Mouse (Mus musculus) MEL (cell line): ENCODE results near the gene Slc35d2. TPM values are rescaled to one million over a fixed set of nuclear protein-coding genes. Genes with fewer than 3 reads are reported as not detected.

Experiments
- DNase-seq: peaks from one replicate; pipeline ENCODE4 v3.0.0; 2011; ENCODE audit warnings: low read depth, low spot score
- H3K27ac ChIP-seq: 2 replicates; pipeline ENCODE4 v1.5.1; 2012; ENCODE audit warnings: low read depth, mild to moderate bottlenecking, control low read depth, low read length, moderate library complexity; ENCODE audit not compliant: control insufficient read depth
- H3K27me3 ChIP-seq, 2 experiments: fragments of 150-350 bp in 1 of 2; sonication (generic) in 1 of 2; 2 replicates each; pipeline ENCODE4 v1.6.1; 2012; ENCODE audit warnings: low read length in 2 of 2, mild to moderate bottlenecking in 2 of 2, improper control_type of control experiment in 1 of 2, moderate library complexity in 1 of 2; ENCODE audit not compliant: insufficient read depth in 2 of 2, control insufficient read depth in 1 of 2
- H3K36me3 ChIP-seq, 2 experiments: 2 replicates each; pipeline ENCODE4 v1.6.1; 2012 to 2014; ENCODE audit warnings: low read length in 2 of 2, improper control_type of control experiment in 1 of 2, inconsistent platforms in 1 of 2, mild to moderate bottlenecking in 1 of 2; ENCODE audit not compliant: insufficient read depth in 2 of 2, control insufficient read depth in 1 of 2
- H3K4me1 ChIP-seq, 2 experiments: fragments of 150-350 bp in 1 of 2; sonication (generic) in 1 of 2; 2 replicates each; pipeline ENCODE4 v1.6.1; 2012; ENCODE audit warnings: low read length in 2 of 2, improper control_type of control experiment in 1 of 2, mild to moderate bottlenecking in 1 of 2; ENCODE audit not compliant: insufficient read depth in 2 of 2, control insufficient read depth in 1 of 2
- H3K4me3 ChIP-seq, 2 experiments: fragments of 150-350 bp in 1 of 2; sonication (generic) in 1 of 2; 2 replicates each; pipeline ENCODE4 v1.5.1; 2012; ENCODE audit warnings: low read depth in 2 of 2, low read length in 2 of 2, mild to moderate bottlenecking in 2 of 2, moderate library complexity in 2 of 2, control low read depth in 1 of 2, improper control_type of control experiment in 1 of 2; ENCODE audit not compliant: control insufficient read depth in 1 of 2, insufficient read depth in 1 of 2
- H3K79me2 ChIP-seq: 2 replicates; pipeline ENCODE4 v1.6.1; 2012; ENCODE audit warnings: mild to moderate bottlenecking, low read length, moderate library complexity; ENCODE audit not compliant: control insufficient read depth, poor library complexity, insufficient read depth
- H3K9ac ChIP-seq: 2 replicates; pipeline ENCODE4 v1.6.1; 2012; ENCODE audit warnings: low read depth, mild to moderate bottlenecking, control low read depth, low read length, moderate library complexity; ENCODE audit not compliant: control insufficient read depth, poor library complexity, severe bottlenecking
- H3K9me3 ChIP-seq: fragments of 150-350 bp; sonication (generic); replicated peaks from 2 replicates; pipeline ENCODE4 v1.6.1; 2012; ENCODE audit warnings: mild to moderate bottlenecking, low read length, improper control_type of control experiment, moderate library complexity; ENCODE audit not compliant: insufficient read depth
- BHLHE40 ChIP-seq: IDR thresholded peaks from 2 replicates; pipeline ENCODE4 v1.6.1; 2012; ENCODE audit warnings: low read depth, mild to moderate bottlenecking, inconsistent platforms, low read length, improper control_type of control experiment, borderline replicate concordance
- CHD1 ChIP-seq: IDR thresholded peaks from 2 replicates; pipeline ENCODE4 v1.6.1; 2012; ENCODE audit warnings: low read depth, mild to moderate bottlenecking, inconsistent platforms, low read length, improper control_type of control experiment
- CHD2 ChIP-seq: IDR thresholded peaks from 2 replicates; pipeline ENCODE4 v1.6.1; 2011; ENCODE audit warnings: low read length, improper control_type of control experiment
- ELF1 ChIP-seq: IDR thresholded peaks from 2 replicates; pipeline ENCODE4 v1.6.1; 2014; ENCODE audit warnings: low read depth, mild to moderate bottlenecking, inconsistent platforms, low read length, improper control_type of control experiment, moderate library complexity
- EP300 ChIP-seq, 2 experiments: IDR thresholded peaks; 2 replicates each; pipeline ENCODE4 v1.6.1; 2011; ENCODE audit warnings: improper control_type of control experiment in 2 of 2, low read length in 2 of 2, low read depth in 1 of 2, mild to moderate bottlenecking in 1 of 2
- ETS1 ChIP-seq: IDR thresholded peaks from 2 replicates; pipeline ENCODE4 v1.6.1; 2012; ENCODE audit warnings: low read depth, mild to moderate bottlenecking, inconsistent platforms, low read length, improper control_type of control experiment, moderate library complexity
- GABPA ChIP-seq: IDR thresholded peaks from 2 replicates; pipeline ENCODE4 v1.6.1; 2012; ENCODE audit warnings: low read depth, mild to moderate bottlenecking, inconsistent platforms, low read length, improper control_type of control experiment, moderate library complexity
- GATA1 ChIP-seq: IDR thresholded peaks from 2 replicates; pipeline ENCODE4 v1.6.1; 2011; ENCODE audit warnings: low read depth, low read length, improper control_type of control experiment
- KAT2A ChIP-seq: conservative IDR thresholded peaks from 2 replicates; pipeline ENCODE4 v1.6.1; 2012; ENCODE audit warnings: low read depth, low read length, improper control_type of control experiment, inconsistent platforms
- MAFK ChIP-seq: IDR thresholded peaks from 2 replicates; pipeline ENCODE4 v1.6.1; 2011; ENCODE audit warnings: low read depth, mild to moderate bottlenecking, low read length, improper control_type of control experiment, borderline replicate concordance
- MAX ChIP-seq: IDR thresholded peaks from 2 replicates; pipeline ENCODE4 v1.6.1; 2011; ENCODE audit warnings: low read length, improper control_type of control experiment
- MEF2A ChIP-seq: IDR thresholded peaks from 2 replicates; pipeline ENCODE4 v1.6.1; 2014; ENCODE audit warnings: low read depth, mild to moderate bottlenecking, inconsistent platforms, low read length, improper control_type of control experiment; ENCODE audit not compliant: poor library complexity, insufficient replicate concordance, severe bottlenecking; ENCODE audit errors: extremely low read depth
- MYB ChIP-seq: IDR thresholded peaks from 2 replicates; pipeline ENCODE4 v1.6.1; 2011; ENCODE audit warnings: mild to moderate bottlenecking, low read depth, low read length, improper control_type of control experiment
- RAD21 ChIP-seq: IDR thresholded peaks from 2 replicates; pipeline ENCODE4 v1.6.1; 2011; ENCODE audit warnings: mild to moderate bottlenecking, low read depth, low read length, improper control_type of control experiment
- RCOR1 ChIP-seq: IDR thresholded peaks from 2 replicates; pipeline ENCODE4 v1.6.1; 2012; ENCODE audit warnings: low read depth, mild to moderate bottlenecking, inconsistent platforms, low read length, improper control_type of control experiment
- SIN3A ChIP-seq: IDR thresholded peaks from 2 replicates; pipeline ENCODE4 v1.6.1; 2012; ENCODE audit warnings: low read length, improper control_type of control experiment, inconsistent platforms
- SMC3 ChIP-seq: IDR thresholded peaks from 2 replicates; pipeline ENCODE4 v1.6.1; 2011; ENCODE audit warnings: low read depth, low read length, improper control_type of control experiment
- TCF12 ChIP-seq: IDR thresholded peaks from 2 replicates; pipeline ENCODE4 v1.6.1; 2014; ENCODE audit warnings: low read depth, mild to moderate bottlenecking, inconsistent platforms, low read length, improper control_type of control experiment, moderate library complexity
- USF2 ChIP-seq, 2 experiments: IDR thresholded peaks; 2 replicates each; pipeline ENCODE4 v1.6.1; 2011 to 2012; ENCODE audit warnings: improper control_type of control experiment in 2 of 2, low read length in 2 of 2, borderline replicate concordance in 1 of 2, inconsistent platforms in 1 of 2, low read depth in 1 of 2, mild to moderate bottlenecking in 1 of 2; ENCODE audit not compliant: insufficient read depth in 1 of 2
- ZC3H11A ChIP-seq: IDR thresholded peaks from 2 replicates; pipeline ENCODE4 v1.6.1; 2012; ENCODE audit warnings: low read depth, mild to moderate bottlenecking, inconsistent platforms, low read length, improper control_type of control experiment
- ZMIZ1 ChIP-seq: IDR thresholded peaks from 2 replicates; pipeline ENCODE4 v1.6.1; 2012; ENCODE audit warnings: low read depth, mild to moderate bottlenecking, inconsistent platforms, low read length, improper control_type of control experiment, moderate library complexity
- ZNF384 ChIP-seq: IDR thresholded peaks from 2 replicates; pipeline ENCODE4 v1.6.1; 2012; ENCODE audit warnings: low read depth, mild to moderate bottlenecking, inconsistent platforms, low read length, improper control_type of control experiment
- polyA plus RNA-seq, 2 experiments: library from polyadenylated mRNA; stranded (reverse) in 1 of 2; unstranded in 1 of 2; fragments of >175 nt in 1 of 2; fragments of >200 nt in 1 of 2; gene quantifications; 2 replicates each; pipeline versions ENCODE4 v1.2.1 to v1.2.4; 2012; ENCODE audit warnings: low replicate concordance in 2 of 2, low read depth in 1 of 2; ENCODE audit not compliant: insufficient read length in 2 of 2, insufficient read depth in 1 of 2, missing spikeins in 1 of 2
- total RNA-seq: library from RNA; depleted of rRNA; stranded (reverse); fragments of 300-350 nt; gene quantifications from 2 replicates; pipeline ENCODE4 v1.2.3, GENCODE M21; 2012

Slc35d2 gene
- total and polyA plus RNA-seq, 3 experiments, result 3.9 to 11.6 TPM; not detected in 1

DNA sequence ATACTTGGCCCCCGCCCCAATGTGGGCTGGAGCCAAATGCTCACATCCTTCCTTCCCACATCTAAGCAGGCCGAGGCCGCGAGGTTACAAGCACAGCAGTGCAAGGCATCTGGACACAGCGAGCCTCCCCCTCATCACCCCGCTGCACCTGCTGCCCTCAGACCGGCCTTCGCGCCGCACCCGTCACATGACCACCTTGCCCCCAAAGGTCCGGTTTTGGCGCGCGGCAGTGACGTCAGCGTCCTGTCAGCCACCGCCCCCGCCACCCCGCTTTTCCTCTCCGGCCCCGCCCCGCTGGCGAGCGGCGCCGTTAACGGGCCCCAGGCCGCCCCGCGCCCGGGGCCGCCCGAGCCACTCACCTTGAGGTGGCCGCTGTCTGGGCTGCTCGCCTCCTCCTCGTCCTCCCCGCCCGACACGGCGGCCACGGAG, 23.1 kb upstream of the Slc35d2 start (continued):
- TF ChIP-seq MEF2A, result no peak
- no peak for TF ChIP-seq ELF1
- TF ChIP-seq TCF12, result no peak
- no peak for TF ChIP-seq ZNF384
- no peak for TF ChIP-seq MAFK
- TF ChIP-seq ZMIZ1, result no peak
- no peak; the same call in 1 of the 2 replicates for TF ChIP-seq KAT2A
- peak; percentile 47; the same call in 1 of the 2 replicates for TF ChIP-seq MAX
- TF ChIP-seq USF2 (IDR thresholded peaks at IDR 0.05; ENCODE audit: borderline replicate concordance in 1 of 2, insufficient read depth in 1 of 2, low read depth in 1 of 2, low read length in 2 of 2), result peak in 1 of 2 experiments; percentile 68; a peak in 3 of 4 replicates
- TF ChIP-seq SMC3, result no peak
- no peak for TF ChIP-seq ZC3H11A
- peak; percentile 49; the same call in 1 of the 2 replicates for TF ChIP-seq MYB
- TF ChIP-seq CHD1, result no peak
- TF ChIP-seq EP300 (IDR thresholded peaks at IDR 0.05; ENCODE audit: low read depth in 1 of 2, low read length in 2 of 2), result no peak; a peak in 1 of 4 replicates
- TF ChIP-seq ETS1, result no peak
- TF ChIP-seq CHD2, result no peak
- TF ChIP-seq GABPA, result no peak
- TF ChIP-seq, all 39 proteins: peak for 10

DNA sequence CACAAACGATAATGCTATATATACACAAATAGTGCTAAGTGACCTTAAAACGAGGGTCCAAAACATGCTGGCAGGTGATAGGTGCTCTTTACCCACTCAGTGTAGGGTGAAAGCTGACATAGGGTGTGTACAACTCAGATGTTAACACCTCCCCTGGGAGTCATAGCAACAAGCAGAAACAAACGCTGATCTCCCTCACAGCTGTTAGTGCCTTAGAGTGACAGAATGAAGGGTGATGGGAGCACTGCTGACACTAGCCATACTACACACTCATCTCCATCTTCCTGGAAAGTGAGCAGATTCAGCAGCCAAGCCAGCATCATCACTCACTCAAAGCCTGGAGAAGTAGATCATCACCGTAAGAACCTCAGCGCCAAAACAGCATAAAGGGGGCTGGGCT, 21.0 kb upstream of the Slc35d2 start:
- Histone ChIP-seq H3K9me3 (no peaks in the 10 kb centered on the region), H3K27ac (no peak overlapping the region), H3K36me3 (peaks cover 5 to 24% of the 10 kb centered on the region in 2 experiments), H3K4me3 (no peak overlapping the region), H3K4me1 (peaks cover 3 to 10% of the 10 kb centered on the region in 2 experiments; a peak in 3 of 4 replicates), H3K27me3 (no peaks in the 10 kb centered on the region), H3K79me2 (peaks cover 55% of the 10 kb centered on the region), H3K9ac (no peak overlapping the region)
- no peak for DNase-seq
- no peak for TF ChIP-seq RAD21
- TF ChIP-seq ZC3H11A, result no peak
- TF ChIP-seq RCOR1, result no peak
- no peak for TF ChIP-seq MYB
- no peak for TF ChIP-seq GATA1
- no peak for TF ChIP-seq SMC3
- no peak for TF ChIP-seq CHD1
- no peak for TF ChIP-seq GABPA
- no peak for TF ChIP-seq ZMIZ1
- no peak for TF ChIP-seq ELF1
- no peak for TF ChIP-seq SIN3A
- TF ChIP-seq CHD2, result no peak
- TF ChIP-seq BHLHE40, result no peak
